Comparison of ENCODE assay signal across 10 mouse cellular contexts in the genomic region with DNA sequence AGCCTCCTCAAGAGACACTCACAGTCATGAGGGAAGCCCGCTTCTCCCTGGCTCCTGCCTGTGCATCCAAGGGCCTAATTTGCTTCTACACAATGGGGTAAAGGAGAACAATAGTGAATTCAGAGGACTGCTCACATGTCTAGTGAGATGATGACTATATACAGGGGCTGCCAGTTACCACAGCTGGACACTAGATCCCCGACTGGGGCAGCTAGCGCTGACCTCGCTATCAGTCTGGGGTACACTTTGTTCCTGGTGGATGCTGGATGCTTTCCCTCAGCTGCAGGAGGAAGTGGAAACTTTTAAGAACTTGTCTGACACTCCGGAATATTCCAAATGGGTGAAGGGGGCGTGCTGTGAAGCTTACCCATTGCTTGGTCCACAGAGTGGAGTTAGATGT.
DNase-seq lines count a peak whose midpoint lies in the region; ATAC-seq lines count a peak whose summit lies in the region.
"Had no signal": no experiment of that assay in that cellular context is flagged by ENCODE, and none has a peak within 500 bp of the region (broad histone marks: within the 10 kb centered on the region; RNA-seq: fewer than 3 reads in every experiment).

No protein-coding gene starts in this region.

- peak; percentile 27 for DNase-seq in cerebellum, adult 9-11 months
- DNase-seq in cerebellum, postnatal 14 days: no peak
- DNase-seq in left cerebral cortex, adult 9 months (ENCODE audit: low spot score in 2 of 2): peak; percentile 36 to 53
- DNase-seq in left cerebral cortex, adult 18-20 months (ENCODE audit: low spot score in 2 of 2): no peak
- DNase-seq in heart, adult 11 months: peak; percentile 98
- peak; percentile 15 for DNase-seq in heart, postnatal 4 days
- DNase-seq in gastrocnemius, postnatal 36 days: no peak

- no peak for ATAC-seq in granulocyte monocyte progenitor cell, adult 5-6 weeks (replicated peaks; ENCODE audit: poor library complexity, severe bottlenecking)
- ATAC-seq: CD4-positive, CD25-positive, alpha-beta regulatory T cell, adult 4 months; inflammation-experienced regulatory T-cells, adult 6 months had no signal

- intact Hi-C loops in gastrocnemius, postnatal 36 days (cut with DNase I): no loop called here

Comparison
In these comparisons a context has a peak if more than half of its experiments do, and no peak if none do; other contexts are left out.
1. DNase-seq: peak in cerebellum, adult 9-11 months (single experiment), left cerebral cortex, adult 9 months (2 of 2), heart, adult 11 months (single experiment) and heart, postnatal 4 days (single experiment); none in cerebellum, postnatal 14 days (0 of 2), left cerebral cortex, adult 18-20 months (0 of 2) and gastrocnemius, postnatal 36 days (0 of 2).